Mouse (Mus musculus): ENCODE measurements around the gene Cavin1.

GRCm38 (mm10) chr11:100965760-100966159 lies 4.9 kb downstream of the Cavin1 start:
- TF ChIP-seq CTCF (conservative IDR thresholded peaks at IDR 0.05; ENCODE audit: low read length) (no peak), POU5F1 (IDR thresholded peaks at IDR 0.05; ENCODE audit: borderline replicate concordance, low read length) (no peak)

Measured in E14TG2a.4 (cell line).